Mouse (Mus musculus) spleen, adult 2 months (tissue): Measurements from ENCODE around the gene Bbs9.

ENCODE experiments used
- CTCF ChIP-seq: fragments of 200-500 bp; IDR thresholded peaks from 2 replicates; pipeline ENCODE4 v1.5.1; 2011; ENCODE audit warnings: mild to moderate bottlenecking, inconsistent platforms; ENCODE audit not compliant: insufficient read depth, insufficient read length, insufficient replicate concordance; ENCODE audit errors: extremely low read depth
- POLR2A ChIP-seq: fragments of 200-500 bp; IDR thresholded peaks from 2 replicates; pipeline ENCODE4 v1.6.1; 2011; ENCODE audit warnings: low read depth, low read length, inconsistent platforms

DNA sequence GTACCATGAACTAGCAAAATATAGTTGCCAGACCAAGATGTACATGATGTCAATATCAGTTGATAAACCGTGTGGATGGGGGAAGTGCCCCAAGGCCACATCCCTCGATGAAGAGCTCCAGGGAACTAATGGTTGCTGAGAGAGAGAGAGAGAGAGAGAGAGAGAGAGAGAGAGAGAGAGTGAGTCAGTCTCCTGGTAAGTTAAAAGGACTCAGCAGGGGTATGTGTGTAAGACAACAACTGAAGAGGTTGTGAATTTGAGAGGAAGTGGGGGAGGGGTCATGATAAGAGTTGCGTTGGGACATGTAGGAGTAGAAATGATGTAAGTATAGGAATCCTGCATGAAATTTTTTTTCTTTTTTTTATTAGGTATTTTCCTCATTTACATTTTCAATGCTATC lies 150.5 kb downstream of the Bbs9 start:
- TF ChIP-seq POLR2A = no peak
- no peak for TF ChIP-seq CTCF
